Mouse (Mus musculus): ENCODE measurements around the gene Nrg3. TPM values are rescaled to one million over a fixed set of nuclear protein-coding genes. Genes with fewer than 3 reads are reported as not detected.

The Nrg3 gene
- polyA plus RNA-seq, 1 experiment, result not detected

DNA sequence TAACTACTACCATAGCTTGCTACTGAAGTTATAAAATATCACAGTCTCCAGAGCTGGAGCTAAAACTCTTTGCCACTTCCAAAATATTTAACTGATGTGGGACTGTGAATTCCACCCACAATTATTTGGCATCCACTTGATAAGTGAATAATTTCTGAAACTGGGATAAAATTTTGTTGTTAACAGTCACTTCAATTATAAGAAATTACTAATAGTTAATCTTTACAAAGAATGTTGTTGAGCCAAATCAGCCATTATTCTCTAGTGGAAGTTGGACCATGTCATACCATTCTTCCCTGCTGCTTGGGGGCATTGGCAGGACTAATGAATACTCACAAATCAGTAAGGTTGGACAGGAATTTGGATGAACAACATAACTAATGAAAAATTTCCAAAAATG lies 158.8 kb downstream of the Nrg3 start:
- no peak for TF ChIP-seq GATA1 (IDR thresholded peaks at IDR 0.05; ENCODE audit: low read length)

DNA sequence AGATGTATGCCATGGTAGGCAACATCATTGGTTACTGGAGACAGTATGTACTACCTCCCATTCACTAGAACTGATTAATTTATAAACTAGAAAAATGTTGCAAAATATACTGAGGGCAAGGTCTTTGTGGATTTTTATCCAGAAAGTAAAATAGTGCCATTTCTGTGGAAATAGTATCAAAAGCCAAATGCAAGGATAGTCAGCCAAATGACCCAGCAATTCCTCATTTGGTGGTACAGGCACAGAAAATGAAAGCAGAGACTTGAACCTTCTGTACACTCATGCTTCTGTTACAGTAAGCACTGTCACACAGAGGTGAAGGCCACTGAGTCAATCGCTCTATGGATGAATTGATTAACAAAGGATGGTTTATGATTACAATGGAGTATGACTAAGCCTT lies 207.8 kb downstream of the Nrg3 start:
- TF ChIP-seq GATA1 (IDR thresholded peaks at IDR 0.05; ENCODE audit: low read length), result no peak

DNA sequence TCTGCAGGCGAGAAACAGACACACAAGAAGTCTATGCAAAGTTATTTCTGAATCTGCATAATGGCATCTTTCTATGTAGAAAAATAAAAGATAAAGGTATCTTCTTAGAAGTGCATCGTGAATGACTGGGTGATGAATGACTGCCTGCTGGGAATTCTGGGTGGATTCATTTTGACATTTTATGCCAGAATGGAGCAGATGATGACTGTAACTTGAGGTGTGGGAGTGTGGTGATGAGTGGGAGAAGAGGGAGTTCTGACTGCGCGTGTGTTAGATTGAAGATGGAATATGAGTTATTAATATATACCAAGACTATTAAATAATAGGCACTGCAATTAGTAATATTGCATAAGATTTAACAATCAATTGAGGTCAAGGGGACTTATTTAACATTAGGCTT lies 208.5 kb downstream of the Nrg3 start:
- TF ChIP-seq GATA1 (IDR thresholded peaks at IDR 0.05; ENCODE audit: low read length), result no peak

- TF ChIP-seq GATA1 (IDR thresholded peaks at IDR 0.05; ENCODE audit: low read length), result no peak
Observed at GRCm38 (mm10) chr14:39261016-39261415, 211.9 kb downstream of the Nrg3 start.

DNA sequence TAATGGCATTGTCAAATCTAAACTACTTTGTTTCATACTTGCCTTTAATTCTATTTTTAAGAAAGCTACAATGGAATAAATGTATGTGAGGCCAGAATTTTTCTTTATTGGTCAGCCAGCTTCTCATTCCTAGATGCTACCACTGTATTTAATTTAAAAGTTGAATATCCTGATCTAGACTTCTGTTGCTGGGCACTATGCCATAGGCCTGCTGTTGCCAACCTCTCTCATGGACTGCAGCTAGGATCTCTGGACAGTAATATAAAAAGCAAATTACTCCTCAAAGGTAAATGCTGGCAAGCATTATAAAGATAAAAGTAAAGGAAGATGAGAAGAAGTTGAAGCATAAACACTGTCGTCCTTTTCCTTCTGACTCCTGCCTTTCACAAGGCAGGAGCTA lies 217.5 kb downstream of the Nrg3 start:
- no peak for TF ChIP-seq GATA1 (IDR thresholded peaks at IDR 0.05; ENCODE audit: low read length)

DNA sequence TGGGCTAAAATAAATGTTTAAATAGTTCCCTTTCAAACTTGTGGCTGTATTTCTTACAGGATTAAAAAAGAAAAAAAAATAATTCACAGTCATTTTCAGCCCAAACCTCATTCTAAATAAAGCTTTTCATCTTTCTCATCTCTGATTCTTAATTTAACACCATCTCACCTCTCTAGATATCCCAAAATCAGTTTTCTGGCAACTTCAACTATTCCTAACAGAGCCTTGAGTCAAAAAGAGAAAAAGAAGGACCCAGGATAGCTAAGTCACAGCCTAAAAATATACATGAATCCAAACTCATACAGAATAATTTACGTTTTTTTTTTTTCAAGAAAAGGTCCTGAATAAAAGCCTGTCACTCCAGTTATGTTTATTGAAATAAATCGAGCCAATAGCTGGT lies 232.6 kb downstream of the Nrg3 start:
- TF ChIP-seq GATA1 (IDR thresholded peaks at IDR 0.05; ENCODE audit: low read length), result no peak

DNA sequence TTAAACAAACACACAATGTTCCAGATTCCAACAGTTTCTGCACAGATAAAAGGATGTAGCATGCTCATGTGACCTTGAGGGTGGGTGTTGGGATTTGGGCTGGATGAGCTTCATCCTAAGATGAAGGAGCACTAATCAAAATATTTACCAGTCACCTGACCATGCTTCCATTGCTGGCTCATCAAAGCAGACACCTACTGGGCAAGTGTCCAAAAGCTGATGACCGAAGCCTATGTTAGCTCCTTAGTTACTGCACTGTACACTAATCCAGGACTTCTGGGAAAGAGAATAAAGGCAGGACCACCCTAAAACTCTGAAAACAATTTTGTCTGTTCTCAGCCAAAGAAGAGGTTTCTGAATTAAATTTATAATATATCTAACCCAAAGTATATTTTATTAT lies 261.4 kb downstream of the Nrg3 start:
- no peak for TF ChIP-seq GATA1 (IDR thresholded peaks at IDR 0.05; ENCODE audit: low read length)

DNA sequence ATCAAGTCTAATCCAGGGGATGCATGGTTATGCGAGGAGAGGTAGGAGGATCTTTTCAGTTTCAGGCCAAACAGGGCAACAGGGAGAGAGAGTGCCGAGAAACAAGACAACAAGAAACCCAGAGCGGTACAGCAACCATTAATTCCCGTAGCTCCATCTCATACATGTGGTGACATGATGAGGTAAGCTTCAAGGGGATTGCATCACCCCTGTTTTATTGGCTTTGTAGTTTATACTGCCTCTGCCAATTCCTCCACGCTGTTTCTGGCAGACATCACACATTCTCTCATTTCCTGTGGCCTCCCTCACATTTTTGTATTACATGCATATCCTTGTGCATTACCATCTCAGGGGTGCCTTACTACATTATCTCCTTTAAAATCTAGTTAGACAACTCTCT lies 280.9 kb downstream of the Nrg3 start:
- no peak for TF ChIP-seq GATA1 (IDR thresholded peaks at IDR 0.05; ENCODE audit: low read length)

DNA sequence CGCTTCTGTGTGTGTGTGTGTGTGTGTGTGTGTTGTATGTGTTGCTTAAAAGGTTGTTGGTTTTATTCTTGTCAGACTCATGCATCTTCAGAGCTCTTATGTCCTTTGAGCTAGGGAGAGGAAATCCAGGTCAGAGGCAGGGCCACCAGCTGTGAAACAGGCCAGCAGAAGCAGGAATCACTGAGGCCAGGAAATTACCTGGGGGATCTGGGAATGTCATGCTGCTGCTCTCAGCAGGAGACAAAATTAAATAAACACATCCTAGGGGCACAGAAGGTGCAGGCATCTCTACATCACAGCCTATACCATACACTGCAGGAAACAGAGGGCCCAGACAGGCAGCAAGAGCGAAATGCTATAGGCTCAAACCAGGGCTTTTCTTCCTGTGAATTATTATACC lies 299.2 kb downstream of the Nrg3 start:
- no peak for TF ChIP-seq GATA1 (IDR thresholded peaks at IDR 0.05; ENCODE audit: low read length)

GRCm38 (mm10) chr14:39160140-39160539 lies 312.7 kb downstream of the Nrg3 start:
- TF ChIP-seq GATA1 (IDR thresholded peaks at IDR 0.05; ENCODE audit: low read length), result no peak

GRCm38 (mm10) chr14:39155462-39155861 lies 317.4 kb downstream of the Nrg3 start:
- no peak for TF ChIP-seq GATA1 (IDR thresholded peaks at IDR 0.05; ENCODE audit: low read length)

DNA sequence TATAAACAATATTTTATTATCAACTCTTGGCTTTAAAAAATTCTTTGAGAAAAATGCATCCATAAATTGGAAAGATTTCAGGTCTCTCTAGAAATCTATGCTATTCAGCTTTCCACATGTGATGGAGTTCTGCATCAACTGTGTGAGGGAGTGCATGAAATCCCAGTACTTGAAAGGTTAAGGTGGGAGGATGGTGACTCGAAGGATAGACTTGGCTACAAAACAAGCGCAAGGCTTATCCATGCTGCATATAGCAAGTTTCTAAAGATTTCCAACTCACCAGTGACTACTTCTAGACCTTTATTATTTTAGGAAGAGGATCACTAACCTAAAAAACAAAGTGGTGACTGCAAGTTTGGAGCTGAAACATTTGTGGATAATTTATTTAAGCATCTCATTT lies 343.1 kb downstream of the Nrg3 start:
- no peak for TF ChIP-seq GATA1 (IDR thresholded peaks at IDR 0.05; ENCODE audit: low read length)

GRCm38 (mm10) chr14:39117977-39118376 lies 354.9 kb downstream of the Nrg3 start:
- TF ChIP-seq GATA1 (IDR thresholded peaks at IDR 0.05; ENCODE audit: low read length), result no peak

- no peak for TF ChIP-seq GATA1 (IDR thresholded peaks at IDR 0.05; ENCODE audit: low read length)
Observed at GRCm38 (mm10) chr14:39109566-39109965, 363.3 kb downstream of the Nrg3 start.

- TF ChIP-seq GATA1 (IDR thresholded peaks at IDR 0.05; ENCODE audit: low read length), result no peak
Observed at GRCm38 (mm10) chr14:39106776-39107175, 366.1 kb downstream of the Nrg3 start.

- TF ChIP-seq GATA1 (IDR thresholded peaks at IDR 0.05; ENCODE audit: low read length), result no peak
Observed at GRCm38 (mm10) chr14:39095219-39095618, 377.7 kb downstream of the Nrg3 start.

DNA sequence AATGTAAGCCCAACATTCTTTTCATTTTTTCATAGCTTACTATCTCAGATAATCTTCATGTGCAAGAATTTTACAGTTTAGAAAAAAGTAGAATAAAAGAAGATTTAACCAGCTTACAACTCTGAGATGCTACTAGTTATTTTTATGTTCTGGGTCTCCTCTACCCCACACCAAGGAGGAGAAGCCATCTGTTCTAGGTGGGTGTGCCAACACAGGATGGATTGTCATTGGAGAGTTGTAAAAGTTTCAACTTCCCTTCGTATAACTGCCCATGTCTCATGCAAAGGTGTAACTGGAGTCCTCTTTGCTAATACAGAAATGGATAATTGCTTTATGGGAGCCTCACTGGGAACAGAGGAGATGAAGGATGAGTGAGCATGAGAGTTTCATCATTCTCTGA lies 393.4 kb downstream of the Nrg3 start:
- TF ChIP-seq GATA1 (IDR thresholded peaks at IDR 0.05; ENCODE audit: low read length), result no peak

DNA sequence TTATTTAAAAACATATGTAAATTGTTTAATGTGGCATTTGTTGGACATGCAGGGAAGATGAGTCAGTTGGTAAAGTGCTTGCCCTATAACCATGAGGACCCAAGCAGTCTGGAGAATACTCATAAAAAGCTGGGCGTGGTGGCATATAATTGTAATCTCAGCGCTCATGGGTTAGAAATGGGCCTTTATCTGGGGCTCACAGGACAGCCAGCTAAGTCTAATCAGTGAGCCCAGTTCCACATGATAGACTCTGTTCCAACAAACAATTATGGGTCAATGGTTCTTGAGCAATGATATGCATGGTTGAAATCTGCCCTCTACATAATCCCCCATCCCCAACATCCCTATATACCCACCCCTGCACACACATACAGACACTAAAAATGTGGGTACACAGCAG lies 421.3 kb downstream of the Nrg3 start:
- no peak for TF ChIP-seq GATA1 (IDR thresholded peaks at IDR 0.05; ENCODE audit: low read length)

All from G1E-ER4 (cell line).